Mouse (Mus musculus): ENCODE results near the gene Catsperd. TPM values are rescaled to one million over a fixed set of nuclear protein-coding genes. Genes with fewer than 3 reads are reported as not detected.

Gene Catsperd
- polyA plus RNA-seq, 1 experiment from 2014 or later, result 0.42 TPM

DNA sequence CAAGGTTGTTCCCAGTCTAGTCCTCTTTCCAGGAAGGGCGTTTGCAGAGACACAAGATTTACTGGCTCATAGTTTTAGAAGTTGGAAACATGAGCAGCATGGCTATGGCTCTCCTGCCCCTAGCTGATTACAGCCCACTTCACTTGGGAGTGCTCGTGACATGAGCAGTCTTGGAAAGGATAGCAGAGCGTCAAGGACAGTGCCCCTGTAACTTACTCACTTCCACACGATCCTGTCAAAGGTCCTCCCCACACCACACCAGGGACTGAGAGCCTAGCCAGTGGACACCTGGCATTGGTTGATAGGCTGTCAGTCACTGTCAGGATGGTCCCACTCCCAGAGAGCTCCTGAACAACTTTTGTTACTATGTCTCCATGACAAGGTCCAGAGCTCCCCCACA is 75.1 kb downstream of the Catsperd start:
- Histone ChIP-seq H3K9ac (no peak overlapping the region), H3K9me3 (no peaks in the 10 kb centered on the region), H3K27ac (no peak overlapping the region), H3K36me3 (replicated peaks) (peaks cover 97% of the 10 kb centered on the region), H3K4me1 (no peaks in the 10 kb centered on the region), H3K4me3 (replicated peaks) (no peak overlapping the region), H3K27me3 (no peaks in the 10 kb centered on the region), H3K4me2 (no peak overlapping the region)
- no peak for ATAC-seq (ENCODE audit: low FRiP score)
- WGBS, result 90% methylated on average over 4 of the region's 4 CpGs

DNA sequence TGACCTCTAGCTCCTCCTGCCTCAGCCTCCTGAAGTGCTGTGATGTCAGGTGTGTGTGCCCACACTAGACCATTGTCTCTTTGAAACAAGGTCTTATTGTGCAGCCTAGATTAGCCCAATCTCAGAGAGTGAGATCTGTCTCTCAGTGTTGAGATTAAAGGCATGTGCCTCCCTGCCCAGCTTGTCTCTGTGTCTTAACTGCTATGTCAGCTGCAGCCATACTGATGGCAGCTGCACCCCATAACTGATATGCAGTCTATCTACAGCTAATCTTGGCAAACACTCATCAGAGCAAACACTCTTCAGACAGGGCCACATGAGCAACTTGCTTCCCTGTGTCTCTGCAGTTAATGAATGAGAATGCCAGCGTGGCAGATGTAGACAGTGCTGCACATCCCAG is 78.6 kb downstream of the Catsperd start:
- Histone ChIP-seq H3K4me3 (replicated peaks) (no peak overlapping the region), H3K4me2 (no peak overlapping the region), H3K36me3 (replicated peaks) (peaks cover 97% of the 10 kb centered on the region), H3K9me3 (no peaks in the 10 kb centered on the region), H3K9ac (no peak overlapping the region), H3K4me1 (no peaks in the 10 kb centered on the region), H3K27me3 (no peaks in the 10 kb centered on the region), H3K27ac (no peak overlapping the region)
- ATAC-seq (ENCODE audit: low FRiP score), result no peak
- 94% methylated on average over 1 of the region's 1 CpGs for WGBS

DNA sequence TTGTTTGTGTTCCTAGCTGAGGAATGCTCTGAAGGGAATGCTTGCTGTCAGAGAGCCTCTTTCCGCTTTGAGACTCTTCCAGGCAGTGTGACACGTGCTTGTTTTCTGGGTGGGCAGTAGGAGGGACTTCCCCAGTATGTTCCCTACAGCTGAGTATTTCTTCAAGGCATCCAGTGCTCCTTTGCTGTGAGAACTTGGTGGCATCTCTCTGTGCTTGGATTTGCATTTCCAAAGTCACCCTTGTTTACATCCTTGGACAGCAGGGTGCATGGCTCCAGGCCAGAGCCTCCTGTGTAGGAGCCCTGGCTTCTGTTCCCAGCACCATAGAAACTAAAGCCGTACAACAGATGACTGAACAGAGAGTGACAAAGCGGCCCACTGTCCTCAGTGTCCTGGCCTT is 80.7 kb downstream of the Catsperd start:
- H3K9ac ChIP-seq, result no peak overlapping the region
- H3K4me3 ChIP-seq (replicated peaks), result no peak overlapping the region
- WGBS, result 85% methylated on average over 4 of the region's 4 CpGs
- H3K4me1 ChIP-seq, result no peaks in the 10 kb centered on the region
- ATAC-seq (ENCODE audit: low FRiP score), result no peak
- H3K27ac ChIP-seq, result no peak overlapping the region
- H3K4me2 ChIP-seq, result no peak overlapping the region
- H3K36me3 ChIP-seq (replicated peaks), result peaks cover 96% of the 10 kb centered on the region
- no peaks in the 10 kb centered on the region for H3K9me3 ChIP-seq
- no peaks in the 10 kb centered on the region for H3K27me3 ChIP-seq

DNA sequence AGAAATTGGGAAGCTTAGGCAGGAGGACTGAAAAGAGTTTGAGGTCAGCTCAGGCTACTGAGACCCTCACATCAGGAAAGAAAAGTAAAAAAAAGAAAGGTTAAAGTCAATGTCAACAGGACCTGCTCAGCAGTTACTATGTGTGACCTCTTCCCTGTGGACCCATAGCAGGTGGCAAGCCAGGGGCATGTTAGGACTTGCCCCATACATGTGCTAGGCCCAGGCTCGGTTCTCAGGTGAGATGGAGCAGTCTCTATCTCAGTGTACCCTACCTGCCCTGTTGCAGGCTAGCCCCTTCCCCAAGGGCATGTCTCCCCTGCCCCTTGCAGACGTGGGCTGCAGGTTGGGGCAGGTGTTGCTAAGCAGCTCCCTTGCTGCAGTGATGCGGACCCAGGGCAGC is 81.8 kb downstream of the Catsperd start:
- Histone ChIP-seq H3K27ac (no peak overlapping the region), H3K4me3 (replicated peaks) (no peak overlapping the region), H3K4me1 (no peaks in the 10 kb centered on the region), H3K9me3 (no peaks in the 10 kb centered on the region), H3K27me3 (no peaks in the 10 kb centered on the region), H3K9ac (no peak overlapping the region), H3K36me3 (replicated peaks) (peaks cover 87% of the 10 kb centered on the region), H3K4me2 (no peak overlapping the region)
- 95% methylated on average over 3 of the region's 3 CpGs for WGBS
- ATAC-seq (ENCODE audit: low FRiP score), result no peak

Other genes with a start within 250 kb of the Catsperd start
- 330 and 331 TPM in 2 replicates for gene Ptprs, start 151.7 kb upstream of the Catsperd start, polyA plus RNA-seq (2016; fragmentation: Nextera tagmentation; extraction: Ambion mirVana)
- gene Znrf4, start 115.7 kb upstream of the Catsperd start, polyA plus RNA-seq (2016; fragmentation: Nextera tagmentation; extraction: Ambion mirVana), result not detected in 2 replicates
- gene Gm20219, start 73.8 kb upstream of the Catsperd start, polyA plus RNA-seq (2016; fragmentation: Nextera tagmentation; extraction: Ambion mirVana), result 0.87 and 1.4 TPM in 2 replicates
- 100 and 104 TPM in 2 replicates for gene Safb2, start 43.6 kb upstream of the Catsperd start, polyA plus RNA-seq (2016; fragmentation: Nextera tagmentation; extraction: Ambion mirVana)
- 180 and 187 TPM in 2 replicates for gene Safb, start 43.3 kb upstream of the Catsperd start, polyA plus RNA-seq (2016; fragmentation: Nextera tagmentation; extraction: Ambion mirVana)
- 170 and 173 TPM in 2 replicates for gene 2410015M20Rik, start 18.4 kb upstream of the Catsperd start, polyA plus RNA-seq (2016; fragmentation: Nextera tagmentation; extraction: Ambion mirVana)
- 1,181 and 1,289 TPM in 2 replicates for gene Rpl36, start 14.7 kb upstream of the Catsperd start, polyA plus RNA-seq (2016; fragmentation: Nextera tagmentation; extraction: Ambion mirVana)
- 54.4 and 55.0 TPM in 2 replicates for gene Lonp1, start 1.3 kb upstream of the Catsperd start, polyA plus RNA-seq (2016; fragmentation: Nextera tagmentation; extraction: Ambion mirVana)
- gene Ranbp3, start 45.2 kb downstream of the Catsperd start, polyA plus RNA-seq (2016; fragmentation: Nextera tagmentation; extraction: Ambion mirVana), result 119 and 121 TPM in 2 replicates
- gene Ndufa11, start 89.6 kb downstream of the Catsperd start, polyA plus RNA-seq (2016; fragmentation: Nextera tagmentation; extraction: Ambion mirVana), result 316 and 323 TPM in 2 replicates
- 15.3 and 15.9 TPM in 2 replicates for gene Vmac, start 89.9 kb downstream of the Catsperd start, polyA plus RNA-seq (2016; fragmentation: Nextera tagmentation; extraction: Ambion mirVana)
- 3.2 and 5.9 TPM in 2 replicates for gene Nrtn, start 129.4 kb downstream of the Catsperd start, polyA plus RNA-seq (2016; fragmentation: Nextera tagmentation; extraction: Ambion mirVana)
- 46.6 and 49.4 TPM in 2 replicates for gene Dus3l, start 136.6 kb downstream of the Catsperd start, polyA plus RNA-seq (2016; fragmentation: Nextera tagmentation; extraction: Ambion mirVana)
- 1.2 and 1.3 TPM in 2 replicates for gene Prr22, start 142.1 kb downstream of the Catsperd start, polyA plus RNA-seq (2016; fragmentation: Nextera tagmentation; extraction: Ambion mirVana)
- gene Rfx2, start 202.9 kb downstream of the Catsperd start, polyA plus RNA-seq (2016; fragmentation: Nextera tagmentation; extraction: Ambion mirVana), result 7.2 and 7.8 TPM in 2 replicates
- not detected in 2 replicates for gene Acsbg2, start 246.3 kb downstream of the Catsperd start, polyA plus RNA-seq (2016; fragmentation: Nextera tagmentation; extraction: Ambion mirVana)
- gene 1700061G19Rik, start 247.3 kb downstream of the Catsperd start, polyA plus RNA-seq (2016; fragmentation: Nextera tagmentation; extraction: Ambion mirVana), result 0.50 and 0.59 TPM in 2 replicates